Mouse (Mus musculus): Measurements from ENCODE around the gene Pkn3. TPM values are rescaled to one million over a fixed set of nuclear protein-coding genes. Genes with fewer than 3 reads are reported as not detected.

Pkn3 gene
- polyA plus RNA-seq, 1 experiment from 2014 or later = 6.3 TPM

GRCm38 (mm10) chr2:30094208-30094588 is 16.7 kb downstream of the Pkn3 start:
- H3K4me1 ChIP-seq (ENCODE audit: control insufficient read depth, insufficient read depth, low read length) = peaks cover 9% of the 10 kb centered on the region; the same call in 1 of the 2 replicates
- 1% methylated on average over 13 of the region's 13 CpGs for WGBS
- peak overlapping the region; percentile 82 for H3K27ac ChIP-seq (ENCODE audit: low read length)
- H3K9ac ChIP-seq (replicated peaks; ENCODE audit: low read depth, low read length) = peak overlapping the region; percentile 38; the same call in 1 of the 2 replicates
- H3K27me3 ChIP-seq (ENCODE audit: control insufficient read depth, insufficient read depth, low read length) = no peaks in the 10 kb centered on the region
- H3K9me3 ChIP-seq (ENCODE audit: control insufficient read depth, low read depth, low read length) = no peaks in the 10 kb centered on the region
- peak overlapping the region; percentile 63 for H3K4me3 ChIP-seq (ENCODE audit: low read depth, low read length)
- ATAC-seq (ENCODE audit: insufficient number of reproducible peaks, insufficient read depth, low FRiP score, low read depth) = no peak
- peak overlapping the region; percentile 84 for H3K4me2 ChIP-seq (replicated peaks; ENCODE audit: low read depth, low read length)
- peaks cover 21% of the 10 kb centered on the region for H3K36me3 ChIP-seq (ENCODE audit: control insufficient read depth, insufficient read depth, low read length)

GRCm38 (mm10) chr2:30095882-30096527 is 18.5 kb downstream of the Pkn3 start:
- no peak overlapping the region for H3K27ac ChIP-seq (ENCODE audit: low read length)
- no peak overlapping the region for H3K4me2 ChIP-seq (replicated peaks; ENCODE audit: low read depth, low read length)
- 72% methylated on average over 2 of the region's 2 CpGs for WGBS
- peaks cover 9% of the 10 kb centered on the region; the same call in 1 of the 2 replicates for H3K4me1 ChIP-seq (ENCODE audit: control insufficient read depth, insufficient read depth, low read length)
- H3K9ac ChIP-seq (replicated peaks; ENCODE audit: low read depth, low read length) = no peak overlapping the region
- H3K4me3 ChIP-seq (ENCODE audit: low read depth, low read length) = no peak overlapping the region
- peaks cover 22% of the 10 kb centered on the region for H3K36me3 ChIP-seq (ENCODE audit: control insufficient read depth, insufficient read depth, low read length)
- no peaks in the 10 kb centered on the region for H3K27me3 ChIP-seq (ENCODE audit: control insufficient read depth, insufficient read depth, low read length)
- ATAC-seq (ENCODE audit: insufficient number of reproducible peaks, insufficient read depth, low FRiP score, low read depth) = no peak
- H3K9me3 ChIP-seq (ENCODE audit: control insufficient read depth, low read depth, low read length) = no peaks in the 10 kb centered on the region

DNA sequence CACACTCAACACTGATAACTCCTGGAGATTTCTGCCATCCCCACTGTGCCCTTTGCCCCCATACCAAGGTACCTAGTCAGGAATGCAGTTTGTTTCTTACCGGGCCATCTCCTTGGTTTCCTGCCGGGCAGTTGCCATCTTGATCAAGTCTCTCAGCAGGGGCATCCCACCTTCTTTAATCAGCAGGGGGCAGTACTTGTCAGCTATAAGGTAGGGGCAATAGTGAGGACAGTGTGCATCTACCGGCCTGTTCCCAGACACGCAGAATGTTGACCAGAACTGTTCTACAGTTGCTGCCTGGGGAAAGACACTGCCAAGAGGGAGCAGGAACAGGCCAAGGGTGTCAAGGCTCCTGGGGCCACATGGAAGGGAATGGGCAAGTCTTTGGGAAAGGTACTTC is 22.7 kb downstream of the Pkn3 start:
- ATAC-seq (ENCODE audit: insufficient number of reproducible peaks, insufficient read depth, low FRiP score, low read depth) = no peak
- Histone ChIP-seq H3K4me3 (ENCODE audit: low read depth, low read length) (no peak overlapping the region), H3K27me3 (ENCODE audit: control insufficient read depth, insufficient read depth, low read length) (no peaks in the 10 kb centered on the region), H3K36me3 (ENCODE audit: control insufficient read depth, insufficient read depth, low read length) (peaks cover 41% of the 10 kb centered on the region), H3K4me1 (ENCODE audit: control insufficient read depth, insufficient read depth, low read length) (no peaks in the 10 kb centered on the region), H3K9me3 (ENCODE audit: control insufficient read depth, low read depth, low read length) (no peaks in the 10 kb centered on the region), H3K9ac (replicated peaks; ENCODE audit: low read depth, low read length) (no peak overlapping the region), H3K27ac (ENCODE audit: low read length) (no peak overlapping the region), H3K4me2 (replicated peaks; ENCODE audit: low read depth, low read length) (no peak overlapping the region)
- WGBS = 73% methylated on average over 4 of the region's 4 CpGs

GRCm38 (mm10) chr2:30106364-30106763 is 28.9 kb downstream of the Pkn3 start:
- no peak overlapping the region for H3K4me2 ChIP-seq (replicated peaks; ENCODE audit: low read depth, low read length)
- H3K4me1 ChIP-seq (ENCODE audit: control insufficient read depth, insufficient read depth, low read length) = no peaks in the 10 kb centered on the region
- H3K4me3 ChIP-seq (ENCODE audit: low read depth, low read length) = no peak overlapping the region
- H3K36me3 ChIP-seq (ENCODE audit: control insufficient read depth, insufficient read depth, low read length) = peaks cover 55% of the 10 kb centered on the region
- H3K27me3 ChIP-seq (ENCODE audit: control insufficient read depth, insufficient read depth, low read length) = no peaks in the 10 kb centered on the region
- H3K9me3 ChIP-seq (ENCODE audit: control insufficient read depth, low read depth, low read length) = no peaks in the 10 kb centered on the region
- no peak overlapping the region for H3K9ac ChIP-seq (replicated peaks; ENCODE audit: low read depth, low read length)
- no peak overlapping the region for H3K27ac ChIP-seq (ENCODE audit: low read length)
- ATAC-seq (ENCODE audit: insufficient number of reproducible peaks, insufficient read depth, low FRiP score, low read depth) = no peak

DNA sequence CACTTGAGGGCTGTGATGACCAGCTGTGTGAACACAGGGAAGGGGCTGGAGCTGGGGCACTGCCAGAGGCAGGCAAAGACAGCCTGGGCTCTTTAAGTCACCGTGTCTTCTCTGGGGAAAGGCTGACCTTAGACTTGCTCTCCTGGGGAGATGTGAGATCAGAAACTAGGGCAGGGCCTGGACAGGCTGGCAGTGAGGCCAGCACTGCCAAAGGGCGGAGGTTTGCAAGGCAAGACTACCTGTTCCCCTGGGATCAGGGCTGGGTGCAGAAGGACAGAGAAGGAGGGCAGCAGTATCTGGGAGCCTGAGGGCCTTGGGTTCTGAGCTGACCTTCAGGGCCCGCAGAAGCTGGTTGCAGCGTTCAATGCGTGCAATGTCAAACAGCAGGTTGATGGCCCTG is 30.2 kb downstream of the Pkn3 start:
- no peak overlapping the region for H3K27ac ChIP-seq (ENCODE audit: low read length)
- no peak overlapping the region for H3K4me2 ChIP-seq (replicated peaks; ENCODE audit: low read depth, low read length)
- ATAC-seq (ENCODE audit: insufficient number of reproducible peaks, insufficient read depth, low FRiP score, low read depth) = no peak
- H3K27me3 ChIP-seq (ENCODE audit: control insufficient read depth, insufficient read depth, low read length) = no peaks in the 10 kb centered on the region
- H3K9me3 ChIP-seq (ENCODE audit: control insufficient read depth, low read depth, low read length) = no peaks in the 10 kb centered on the region
- H3K4me1 ChIP-seq (ENCODE audit: control insufficient read depth, insufficient read depth, low read length) = no peaks in the 10 kb centered on the region
- peaks cover 55% of the 10 kb centered on the region for H3K36me3 ChIP-seq (ENCODE audit: control insufficient read depth, insufficient read depth, low read length)
- WGBS = 91% methylated on average over 5 of the region's 5 CpGs
- H3K4me3 ChIP-seq (ENCODE audit: low read depth, low read length) = no peak overlapping the region
- H3K9ac ChIP-seq (replicated peaks; ENCODE audit: low read depth, low read length) = no peak overlapping the region

GRCm38 (mm10) chr2:30108260-30108659 is 30.8 kb downstream of the Pkn3 start:
- no peak overlapping the region for H3K4me3 ChIP-seq (ENCODE audit: low read depth, low read length)
- no peak overlapping the region for H3K4me2 ChIP-seq (replicated peaks; ENCODE audit: low read depth, low read length)
- H3K9ac ChIP-seq (replicated peaks; ENCODE audit: low read depth, low read length) = no peak overlapping the region
- no peak overlapping the region for H3K27ac ChIP-seq (ENCODE audit: low read length)
- no peaks in the 10 kb centered on the region for H3K9me3 ChIP-seq (ENCODE audit: control insufficient read depth, low read depth, low read length)
- no peak for ATAC-seq (ENCODE audit: insufficient number of reproducible peaks, insufficient read depth, low FRiP score, low read depth)
- H3K36me3 ChIP-seq (ENCODE audit: control insufficient read depth, insufficient read depth, low read length) = peaks cover 50% of the 10 kb centered on the region
- H3K27me3 ChIP-seq (ENCODE audit: control insufficient read depth, insufficient read depth, low read length) = no peaks in the 10 kb centered on the region
- H3K4me1 ChIP-seq (ENCODE audit: control insufficient read depth, insufficient read depth, low read length) = no peaks in the 10 kb centered on the region
- WGBS = 89% methylated on average over 4 of the region's 4 CpGs

DNA sequence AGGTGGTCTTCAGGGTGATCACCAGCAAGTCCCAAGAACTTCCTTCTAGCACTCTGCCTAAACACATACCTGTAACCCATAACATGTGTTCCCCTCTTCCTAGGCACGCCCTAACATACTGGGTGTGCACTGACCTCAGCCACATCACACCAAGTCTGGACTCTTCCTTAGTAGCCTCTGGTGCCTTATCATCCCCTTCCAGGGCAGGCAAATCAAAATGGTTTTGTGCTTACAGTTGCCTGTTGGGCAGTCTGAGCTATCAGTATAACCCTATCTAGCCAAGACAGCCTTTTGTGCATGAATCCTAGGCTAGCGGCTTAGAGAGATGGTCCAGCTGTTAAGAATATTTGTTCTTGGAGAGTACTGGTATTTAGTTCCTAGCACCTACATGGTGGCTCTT is 34.0 kb downstream of the Pkn3 start:
- H3K27me3 ChIP-seq (ENCODE audit: control insufficient read depth, insufficient read depth, low read length) = no peaks in the 10 kb centered on the region
- H3K4me1 ChIP-seq (ENCODE audit: control insufficient read depth, insufficient read depth, low read length) = no peaks in the 10 kb centered on the region
- no peaks in the 10 kb centered on the region for H3K9me3 ChIP-seq (ENCODE audit: control insufficient read depth, low read depth, low read length)
- H3K4me2 ChIP-seq (replicated peaks; ENCODE audit: low read depth, low read length) = no peak overlapping the region
- peaks cover 33% of the 10 kb centered on the region for H3K36me3 ChIP-seq (ENCODE audit: control insufficient read depth, insufficient read depth, low read length)
- H3K27ac ChIP-seq (ENCODE audit: low read length) = no peak overlapping the region
- no peak overlapping the region for H3K4me3 ChIP-seq (ENCODE audit: low read depth, low read length)
- WGBS = 87% methylated on average over 2 of the region's 2 CpGs
- no peak for ATAC-seq (ENCODE audit: insufficient number of reproducible peaks, insufficient read depth, low FRiP score, low read depth)
- H3K9ac ChIP-seq (replicated peaks; ENCODE audit: low read depth, low read length) = no peak overlapping the region

GRCm38 (mm10) chr2:30112564-30112963 is 35.1 kb downstream of the Pkn3 start:
- peaks cover 27% of the 10 kb centered on the region for H3K36me3 ChIP-seq (ENCODE audit: control insufficient read depth, insufficient read depth, low read length)
- 88% methylated on average over 5 of the region's 5 CpGs for WGBS
- H3K4me1 ChIP-seq (ENCODE audit: control insufficient read depth, insufficient read depth, low read length) = no peaks in the 10 kb centered on the region
- no peak overlapping the region for H3K27ac ChIP-seq (ENCODE audit: low read length)
- no peak overlapping the region for H3K9ac ChIP-seq (replicated peaks; ENCODE audit: low read depth, low read length)
- no peaks in the 10 kb centered on the region for H3K9me3 ChIP-seq (ENCODE audit: control insufficient read depth, low read depth, low read length)
- H3K27me3 ChIP-seq (ENCODE audit: control insufficient read depth, insufficient read depth, low read length) = no peaks in the 10 kb centered on the region
- H3K4me3 ChIP-seq (ENCODE audit: low read depth, low read length) = no peak overlapping the region
- no peak overlapping the region for H3K4me2 ChIP-seq (replicated peaks; ENCODE audit: low read depth, low read length)
- ATAC-seq (ENCODE audit: insufficient number of reproducible peaks, insufficient read depth, low FRiP score, low read depth) = no peak

- Histone ChIP-seq H3K4me1 (ENCODE audit: control insufficient read depth, insufficient read depth, low read length) (peaks cover 8% of the 10 kb centered on the region; the same call in 1 of the 2 replicates), H3K27me3 (ENCODE audit: control insufficient read depth, insufficient read depth, low read length) (no peaks in the 10 kb centered on the region), H3K9ac (replicated peaks; ENCODE audit: low read depth, low read length) (no peak overlapping the region), H3K36me3 (ENCODE audit: control insufficient read depth, insufficient read depth, low read length) (no peaks in the 10 kb centered on the region), H3K4me2 (replicated peaks; ENCODE audit: low read depth, low read length) (no peak overlapping the region), H3K27ac (ENCODE audit: low read length) (no peak overlapping the region), H3K9me3 (ENCODE audit: control insufficient read depth, low read depth, low read length) (no peaks in the 10 kb centered on the region), H3K4me3 (ENCODE audit: low read depth, low read length) (no peak overlapping the region)
- WGBS = 42% methylated on average over 6 of the region's 6 CpGs
- ATAC-seq (ENCODE audit: insufficient number of reproducible peaks, insufficient read depth, low FRiP score, low read depth) = no peak
Observed at GRCm38 (mm10) chr2:30119641-30120051, 42.2 kb downstream of the Pkn3 start.

Measured in stomach, embryonic 14.5 days (tissue).